Mouse (Mus musculus) liver, adult 2 months (tissue): ENCODE results near the gene Atp8b5.

Experiments
- CTCF ChIP-seq: fragments of 200-500 bp; IDR thresholded peaks from 2 replicates; pipeline ENCODE4 v1.5.1; 2011; ENCODE audit warnings: low read depth, low read length, control low read depth
- POLR2A ChIP-seq: fragments of 200-500 bp; IDR thresholded peaks from 2 replicates; pipeline ENCODE4 v1.6.1; 2011; ENCODE audit warnings: low read length, control low read depth; ENCODE audit not compliant: insufficient read depth; ENCODE audit errors: extremely low read depth

DNA sequence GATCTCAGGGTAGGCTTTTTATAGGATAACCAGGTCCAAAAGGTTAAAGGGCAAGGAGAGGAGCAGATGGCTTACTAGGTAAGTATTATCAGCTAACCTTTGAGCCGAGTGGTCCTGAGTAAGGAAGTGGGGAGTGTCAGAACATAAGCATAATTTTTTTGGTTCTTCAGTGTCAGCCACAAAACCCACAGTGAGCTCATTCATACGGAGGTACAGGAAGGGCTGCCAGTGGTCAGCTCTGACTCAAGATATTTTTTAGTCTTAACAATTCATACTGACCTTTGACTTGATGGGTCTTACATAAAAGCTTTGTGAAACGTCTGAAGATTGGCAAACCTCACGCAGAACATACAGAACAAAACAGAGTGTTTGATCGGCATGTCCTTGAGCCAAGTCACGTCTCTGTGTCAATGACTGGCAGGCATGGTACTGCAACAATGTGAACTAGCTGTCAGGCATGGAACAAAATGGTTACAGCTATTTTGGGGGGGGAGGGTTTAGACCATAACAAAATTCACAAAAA is 83.1 kb downstream of the Atp8b5 start:
- no peak for TF ChIP-seq CTCF
- no peak for TF ChIP-seq POLR2A
